Mouse (Mus musculus) liver, embryonic 11.5 days (tissue): Measurements from ENCODE around the gene Tmem239. TPM values are rescaled to one million over a fixed set of nuclear protein-coding genes. Genes with fewer than 3 reads are reported as not detected.

Experiments used
- ATAC-seq: fragments of 200-750 bp; cut with Nextera tagmentation; replicated peaks from 2 replicates; pipeline ENCODE4 v1.8.0; 2017; ENCODE audit warnings: moderate number of reproducible peaks, mild to moderate bottlenecking, moderate TSS enrichment, moderate library complexity; ENCODE audit not compliant: low FRiP score
- DNase-seq: peaks from one replicate; pipeline ENCODE4 v3.0.0-alpha.2; 2017; ENCODE audit warnings: low spot score
- H3K27ac ChIP-seq: fragments of 300-500 bp; sonication (generic); 2 replicates; pipeline ENCODE4 v1.5.1; 2014; ENCODE audit warnings: mild to moderate bottlenecking, low read depth, low read length, control low read depth
- H3K27me3 ChIP-seq: fragments of 300-500 bp; sonication (generic); replicated peaks from 2 replicates; pipeline ENCODE4 v1.6.1; 2014; ENCODE audit warnings: low read length, mixed read lengths; ENCODE audit not compliant: control insufficient read depth, insufficient read depth
- H3K36me3 ChIP-seq: fragments of 300-500 bp; sonication (generic); 2 replicates; pipeline ENCODE4 v1.6.1; 2014; ENCODE audit warnings: mild to moderate bottlenecking, low read length, moderate library complexity, mixed read lengths; ENCODE audit not compliant: control insufficient read depth, insufficient read depth
- H3K4me1 ChIP-seq: fragments of 300-500 bp; sonication (generic); replicated peaks from 2 replicates; pipeline ENCODE4 v1.6.1; 2014; ENCODE audit warnings: low read length, mixed read lengths; ENCODE audit not compliant: control insufficient read depth, insufficient read depth
- H3K4me2 ChIP-seq: fragments of 300-500 bp; sonication (generic); 2 replicates; pipeline ENCODE4 v1.6.1; 2014; ENCODE audit warnings: mild to moderate bottlenecking, control low read depth, moderate library complexity
- H3K4me3 ChIP-seq: fragments of 300-500 bp; sonication (generic); 2 replicates; pipeline ENCODE4 v1.5.1; 2014; ENCODE audit warnings: low read depth, low read length, control low read depth
- H3K9ac ChIP-seq: fragments of 300-500 bp; sonication (generic); 2 replicates; pipeline ENCODE4 v1.6.1; 2014; ENCODE audit warnings: low read depth, low read length, control low read depth
- H3K9me3 ChIP-seq: fragments of 300-500 bp; sonication (generic); 2 replicates; pipeline ENCODE4 v1.6.1; 2016; ENCODE audit warnings: low read length, inconsistent platforms, mixed read lengths; ENCODE audit not compliant: control insufficient read depth
- whole genome bisulfite sequencing: fragments of 180-500 bp; shearing (Covaris S2); extraction: QIAGEN DNeasy Blood & Tissue Kit; methylation state at CpG from one replicate; pipeline ENCODE4 v1.1.7; 2014; 5-methylcytosine and 5-hydroxymethylcytosine counted together
- polyA plus RNA-seq: library from polyadenylated mRNA; unstranded; fragments of >200 nt; fragmentation: Nextera tagmentation; extraction: Ambion mirVana; gene quantifications from 2 replicates; pipeline ENCODE4 v1.2.1, GENCODE M21; 2014

Gene Tmem239
- polyA plus RNA-seq, 1 experiment from 2014 or later, result not detected

DNA sequence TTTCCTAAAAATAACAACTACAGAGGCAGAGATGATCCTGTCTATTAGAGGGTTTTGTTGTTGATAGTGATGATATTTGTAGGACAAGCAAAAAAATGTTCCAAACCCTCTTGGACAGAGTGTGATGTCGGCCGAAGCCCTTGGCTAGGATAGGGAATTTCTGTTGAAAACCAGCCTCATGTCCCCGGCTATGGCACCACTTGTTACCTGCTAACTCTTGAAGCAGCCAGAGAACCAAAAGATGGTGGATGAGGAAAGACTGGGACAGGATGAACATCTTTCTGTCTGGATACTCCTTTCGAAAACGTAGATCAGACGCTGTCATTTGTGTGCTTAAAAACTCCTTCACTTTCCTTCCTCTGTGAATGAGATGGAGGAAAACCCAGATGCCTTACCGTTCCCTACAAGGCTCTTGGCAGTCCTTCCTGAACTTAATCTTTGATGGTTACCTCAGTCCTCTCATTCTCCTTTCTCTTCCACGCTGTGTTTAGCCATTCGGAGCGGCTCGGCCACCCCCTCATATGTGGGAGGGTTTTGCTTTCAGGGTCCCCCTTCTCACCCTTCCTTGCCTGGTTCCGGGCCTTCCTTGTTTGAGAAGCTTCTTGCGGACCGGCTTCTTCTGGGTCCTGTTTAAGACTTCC is 44.9 kb downstream of the Tmem239 start:
- 74% methylated on average over 14 of the region's 14 CpGs for WGBS
- no peak overlapping the region for H3K27ac ChIP-seq
- DNase-seq, result no peak
- no peak for ATAC-seq
- peak overlapping the region; percentile 95 for H3K4me2 ChIP-seq
- no peaks in the 10 kb centered on the region for H3K36me3 ChIP-seq
- peaks cover 35% of the 10 kb centered on the region for H3K4me1 ChIP-seq
- no peaks in the 10 kb centered on the region for H3K27me3 ChIP-seq
- peak overlapping the region; percentile 81 for H3K9ac ChIP-seq
- H3K9me3 ChIP-seq, result no peaks in the 10 kb centered on the region
- H3K4me3 ChIP-seq, result peak overlapping the region; percentile 87

DNA sequence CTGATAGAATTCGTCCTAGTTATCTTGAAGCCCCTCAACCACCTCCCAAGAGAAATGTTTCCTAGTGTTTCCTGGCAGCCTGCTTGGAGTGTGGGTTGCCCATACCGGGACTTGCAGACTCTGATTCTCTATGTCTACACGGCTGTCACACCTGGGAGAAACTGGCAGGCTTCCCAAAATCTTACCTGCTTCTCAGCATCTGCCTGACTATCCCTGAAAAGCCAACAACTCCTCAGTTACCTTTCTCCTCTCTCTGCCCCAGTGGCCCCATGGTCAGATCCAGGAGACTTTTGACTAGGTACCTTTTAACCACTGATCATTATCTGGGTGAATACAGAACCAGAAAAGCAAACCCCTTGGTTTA is 45.4 kb downstream of the Tmem239 start:
- H3K27me3 ChIP-seq, result no peaks in the 10 kb centered on the region
- no peak overlapping the region for H3K9ac ChIP-seq
- H3K27ac ChIP-seq, result no peak overlapping the region
- peak overlapping the region; percentile 95 for H3K4me2 ChIP-seq
- 59% methylated on average over 3 of the region's 3 CpGs for WGBS
- H3K9me3 ChIP-seq, result no peaks in the 10 kb centered on the region
- H3K36me3 ChIP-seq, result no peaks in the 10 kb centered on the region
- H3K4me3 ChIP-seq, result peak overlapping the region; percentile 87; the same call in 1 of the 2 replicates
- H3K4me1 ChIP-seq, result peaks cover 35% of the 10 kb centered on the region
- DNase-seq, result no peak
- ATAC-seq, result no peak

- peaks cover 35% of the 10 kb centered on the region for H3K4me1 ChIP-seq
- WGBS, result 49% methylated on average over 2 of the region's 2 CpGs
These were observed 46.0 kb downstream of the Tmem239 start for GRCm38 (mm10) chr2:130452266-130452665.

DNA sequence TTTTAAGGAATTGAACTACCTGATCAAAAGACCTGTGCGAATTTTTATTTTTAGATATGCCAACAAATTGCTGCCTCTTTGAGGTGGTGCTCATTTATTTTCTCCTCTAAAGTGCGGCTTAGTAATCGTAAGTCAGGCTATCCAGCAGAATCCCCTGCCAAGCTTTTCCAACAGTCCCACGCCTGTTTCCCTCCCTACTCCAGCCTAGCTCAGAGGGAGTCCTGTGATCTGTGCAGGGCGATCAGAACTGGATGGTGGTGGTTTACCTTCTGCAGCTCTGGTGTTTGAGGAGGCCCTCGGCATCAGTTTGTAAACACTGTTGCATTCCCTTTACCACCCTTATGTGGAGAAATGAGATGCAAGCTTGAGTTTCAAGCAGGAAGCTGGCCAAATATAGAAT is 47.1 kb downstream of the Tmem239 start:
- DNase-seq, result no peak
- WGBS, result 73% methylated on average over 6 of the region's 6 CpGs
- Histone ChIP-seq H3K36me3 (no peaks in the 10 kb centered on the region), H3K27me3 (no peaks in the 10 kb centered on the region), H3K9ac (no peak overlapping the region), H3K4me1 (peaks cover 35% of the 10 kb centered on the region), H3K4me2 (no peak overlapping the region), H3K27ac (no peak overlapping the region), H3K9me3 (no peaks in the 10 kb centered on the region), H3K4me3 (no peak overlapping the region)
- ATAC-seq, result no peak

More at GRCm38 (mm10) chr2:130452266-130452665, 46.0 kb downstream of the Tmem239 start:
- Histone ChIP-seq H3K9ac (no peak overlapping the region), H3K27ac (no peak overlapping the region), H3K4me3 (no peak overlapping the region), H3K27me3 (no peaks in the 10 kb centered on the region), H3K4me2 (peak overlapping the region; percentile 95; the same call in 1 of the 2 replicates), H3K9me3 (no peaks in the 10 kb centered on the region), H3K36me3 (no peaks in the 10 kb centered on the region)
- no peak for ATAC-seq
- no peak for DNase-seq

DNA sequence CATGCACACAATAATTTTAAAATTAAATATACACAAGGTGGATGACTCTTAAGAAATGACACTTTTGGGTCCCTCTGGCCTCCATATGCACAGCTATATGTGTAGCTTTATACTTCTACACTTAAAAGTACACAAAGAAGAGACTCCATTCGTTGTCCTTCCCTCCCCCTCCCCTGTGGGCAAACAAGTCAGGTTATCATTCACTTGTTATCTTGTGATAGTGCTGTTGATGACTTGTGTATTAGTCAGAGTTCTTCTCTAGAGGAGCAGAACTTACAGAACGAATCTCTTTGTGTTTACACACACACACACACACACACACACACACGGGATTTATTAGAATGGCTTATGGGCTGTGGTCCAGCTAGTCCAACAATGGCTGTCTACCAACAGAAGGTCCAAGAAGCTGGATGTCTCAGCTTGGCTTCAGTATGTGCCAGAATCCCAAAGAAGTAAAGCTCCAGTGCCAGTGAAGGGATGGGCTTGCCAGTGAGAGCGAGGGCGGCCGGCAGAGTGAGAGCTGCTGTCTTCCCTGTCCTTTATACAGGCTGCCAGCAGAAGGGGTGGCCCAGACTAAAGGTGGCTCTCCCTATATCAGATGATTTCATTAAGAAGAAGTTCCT is 48.6 kb downstream of the Tmem239 start:
- no peak overlapping the region for H3K4me2 ChIP-seq
- WGBS, result 74% methylated on average over 6 of the region's 6 CpGs

More for the DNA sequence above, 48.6 kb downstream of the Tmem239 start:
- Histone ChIP-seq H3K9me3 (no peaks in the 10 kb centered on the region), H3K36me3 (no peaks in the 10 kb centered on the region), H3K4me1 (peaks cover 28% of the 10 kb centered on the region), H3K27ac (no peak overlapping the region), H3K4me3 (no peak overlapping the region), H3K9ac (no peak overlapping the region), H3K27me3 (no peaks in the 10 kb centered on the region)
- ATAC-seq, result no peak
- DNase-seq, result no peak

Other genes with a start within 250 kb of the Tmem239 start
- gene Snrpb, start 227.1 kb upstream of the Tmem239 start, polyA plus RNA-seq, result 633 and 668 TPM in 2 replicates
- 0.09 and 0.11 TPM in 2 replicates for gene Tmc2, start 211.3 kb upstream of the Tmem239 start, polyA plus RNA-seq
- 516 and 536 TPM in 2 replicates for gene Nop56, start 132.0 kb upstream of the Tmem239 start, polyA plus RNA-seq
- gene Idh3b, start 121.9 kb upstream of the Tmem239 start, polyA plus RNA-seq, result 184 and 188 TPM in 2 replicates
- gene Ebf4, start 111.3 kb upstream of the Tmem239 start, polyA plus RNA-seq, result 0.78 and 0.81 TPM in 2 replicates
- gene Cpxm1, start 8.9 kb upstream of the Tmem239 start, polyA plus RNA-seq, result 24.3 and 26.3 TPM in 2 replicates
- gene Gm28372, start 1.2 kb upstream of the Tmem239 start, polyA plus RNA-seq, result not detected in 2 replicates
- not detected in 2 replicates for gene 1700020A23Rik, start 1.2 kb upstream of the Tmem239 start, polyA plus RNA-seq
- 69.6 and 80.5 TPM in 2 replicates for gene Vps16, start 17.9 kb downstream of the Tmem239 start, polyA plus RNA-seq
- 7.6 and 7.8 TPM in 2 replicates for gene Pced1a, start 18.2 kb downstream of the Tmem239 start, polyA plus RNA-seq
- gene Ptpra, start 43.8 kb downstream of the Tmem239 start, polyA plus RNA-seq, result 66.2 and 69.7 TPM in 2 replicates
- 119 and 122 TPM in 2 replicates for gene Mrps26, start 157.3 kb downstream of the Tmem239 start, polyA plus RNA-seq
- gene Oxt, start 169.7 kb downstream of the Tmem239 start, polyA plus RNA-seq, result not detected in 2 replicates
- not detected in 2 replicates for gene Avp, start 176.1 kb downstream of the Tmem239 start, polyA plus RNA-seq
- gene Fastkd5, start 223.5 kb downstream of the Tmem239 start, polyA plus RNA-seq, result 26.3 and 30.8 TPM in 2 replicates
- 14.4 and 14.8 TPM in 2 replicates for gene Ubox5, start 223.6 kb downstream of the Tmem239 start, polyA plus RNA-seq
- gene Lzts3, start 236.3 kb downstream of the Tmem239 start, polyA plus RNA-seq, result 0.36 and 0.38 TPM in 2 replicates